In the genomic region with DNA sequence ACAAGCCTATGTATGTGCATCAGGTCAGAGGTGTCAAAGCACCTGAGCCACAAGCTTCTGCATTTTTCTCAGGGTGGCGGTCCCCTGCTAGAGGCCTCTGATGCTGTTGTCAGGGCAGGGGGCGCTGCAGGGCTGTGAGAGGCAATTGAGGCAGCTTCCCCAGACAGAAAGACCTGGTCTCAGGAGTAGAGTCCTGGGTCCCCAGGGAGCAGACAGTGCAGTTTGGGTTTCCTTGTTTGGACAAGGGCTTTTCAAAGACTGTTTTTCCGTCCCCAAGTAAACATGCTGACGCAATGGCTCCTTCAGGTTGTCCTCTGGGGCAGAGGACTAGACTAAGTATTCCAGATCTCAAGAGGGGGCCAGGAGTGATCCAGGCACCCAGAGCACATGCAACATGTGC, we compare ENCODE assay signal across 29 mouse cellular contexts. TPM values are rescaled to one million over a fixed set of nuclear protein-coding genes. Genes with fewer than 3 reads are reported as not detected.
DNase-seq lines count a peak whose midpoint lies in the region; ATAC-seq and TF ChIP-seq lines count a peak whose summit lies in the region.
"Had no signal": no experiment of that assay in that cellular context is flagged by ENCODE, and none has a peak within 500 bp of the region (broad histone marks: within the 10 kb centered on the region; RNA-seq: fewer than 3 reads in every experiment).

No protein-coding gene starts in this region.

- no peak for DNase-seq in liver, postnatal 0 days
- no peak for DNase-seq in liver, embryonic 11.5 days (ENCODE audit: low spot score)
- peak; percentile 31 for DNase-seq in thymus, postnatal 14 days
- DNase-seq in thymus, postnatal 10 days (ENCODE audit: low spot score in 2 of 2): no peak
- peak; percentile 68 for DNase-seq in lung, postnatal 36 days
- DNase-seq in limb, embryonic 10.5 days (ENCODE audit: low spot score): no peak
- DNase-seq: adrenal gland, adult 2 months; adrenal gland, postnatal 36 days; cerebellum, adult 18-20 months; heart, postnatal 10 days; kidney, adult 8-10 months; right cerebral cortex, adult 18-20 months; spleen, adult 18-20 months; thymus, adult 18-20 months had no signal

- no peaks in the 10 kb centered on the region for H3K27me3 ChIP-seq in intestine, postnatal 0 days (replicated peaks; ENCODE audit: control insufficient read depth, insufficient read depth, low read length)
- H3K27me3 ChIP-seq in intestine, embryonic 15.5 days (replicated peaks): no peaks in the 10 kb centered on the region
- H3K27me3 ChIP-seq in liver, postnatal 0 days (ENCODE audit: insufficient read depth, low read length): no peaks in the 10 kb centered on the region
- no peaks in the 10 kb centered on the region for H3K27me3 ChIP-seq in liver, embryonic 11.5 days (replicated peaks; ENCODE audit: control insufficient read depth, insufficient read depth, low read length)
- H3K27me3 ChIP-seq in limb, embryonic 10.5 days (ENCODE audit: low read depth, poor library complexity, severe bottlenecking): no peaks in the 10 kb centered on the region
- H3K27me3 ChIP-seq: embryonic facial prominence, embryonic 13.5 days; forebrain, embryonic 15.5 days; heart, embryonic 13.5 days; hindbrain, embryonic 15.5 days; liver, embryonic 15.5 days; midbrain, embryonic 12.5 days had no signal

- no peaks in the 10 kb centered on the region for H3K9me3 ChIP-seq in intestine, postnatal 0 days (ENCODE audit: control insufficient read depth)
- no peaks in the 10 kb centered on the region for H3K9me3 ChIP-seq in intestine, embryonic 15.5 days
- H3K9me3 ChIP-seq in liver, postnatal 0 days (ENCODE audit: low read length): no peaks in the 10 kb centered on the region
- no peaks in the 10 kb centered on the region for H3K9me3 ChIP-seq in liver, embryonic 11.5 days (ENCODE audit: control insufficient read depth, low read length)
- H3K9me3 ChIP-seq in limb, embryonic 10.5 days (replicated peaks): no peaks in the 10 kb centered on the region
- H3K9me3 ChIP-seq: embryonic facial prominence, embryonic 13.5 days; forebrain, embryonic 10.5 days; forebrain, embryonic 15.5 days; heart, embryonic 13.5 days; hindbrain, embryonic 15.5 days; liver, embryonic 15.5 days; megakaryocyte, embryonic 14.5 days; midbrain, embryonic 12.5 days had no signal

- H3K36me3 ChIP-seq in intestine, postnatal 0 days (ENCODE audit: control insufficient read depth, insufficient read depth): no peaks in the 10 kb centered on the region
- no peaks in the 10 kb centered on the region for H3K36me3 ChIP-seq in intestine, embryonic 15.5 days
- H3K36me3 ChIP-seq in liver, postnatal 0 days (replicated peaks; ENCODE audit: insufficient read depth, low read length): no peaks in the 10 kb centered on the region
- H3K36me3 ChIP-seq in liver, embryonic 11.5 days (ENCODE audit: control insufficient read depth, insufficient read depth, low read length): no peaks in the 10 kb centered on the region
- 0 out of 2 replicates have a peak, but pooled peaks cover 3% of the 10 kb centered on the region for H3K36me3 ChIP-seq in limb, embryonic 10.5 days
- H3K36me3 ChIP-seq: forebrain, embryonic 10.5 days; forebrain, embryonic 15.5 days; liver, embryonic 15.5 days; midbrain, embryonic 12.5 days had no signal

- TF ChIP-seq CTCF in intestine, postnatal 0 days (IDR thresholded peaks at IDR 0.05; ENCODE audit: low read depth): peak; percentile 39
- TF ChIP-seq CTCF in liver, postnatal 0 days (IDR thresholded peaks at IDR 0.05; ENCODE audit: low read depth): peak; percentile 18; the same call in 1 of the 2 replicates

- 68% methylated on average over 4 of the region's 4 CpGs for WGBS in intestine, postnatal 0 days
- 77% methylated on average over 4 of the region's 4 CpGs for WGBS in intestine, embryonic 15.5 days
- 57% methylated on average over 4 of the region's 4 CpGs for WGBS in liver, postnatal 0 days (ENCODE audit: insufficient replicate concordance)
- 63% methylated on average over 4 of the region's 4 CpGs for WGBS in liver, embryonic 11.5 days
- 81% methylated on average over 4 of the region's 4 CpGs for WGBS in limb, embryonic 10.5 days

- H3K4me1 ChIP-seq in intestine, postnatal 0 days (replicated peaks; ENCODE audit: control insufficient read depth, insufficient read depth, low read length): no peaks in the 10 kb centered on the region; the same call in 1 of the 2 replicates
- peaks cover 24% of the 10 kb centered on the region; the same call in 1 of the 2 replicates for H3K4me1 ChIP-seq in intestine, embryonic 15.5 days (replicated peaks)
- no peaks in the 10 kb centered on the region for H3K4me1 ChIP-seq in liver, postnatal 0 days (ENCODE audit: insufficient read depth)
- no peaks in the 10 kb centered on the region for H3K4me1 ChIP-seq in liver, embryonic 11.5 days (replicated peaks; ENCODE audit: control insufficient read depth, insufficient read depth, low read length)
- peaks cover 19% of the 10 kb centered on the region for H3K4me1 ChIP-seq in limb, embryonic 10.5 days
- H3K4me1 ChIP-seq: hindbrain, embryonic 15.5 days; liver, embryonic 15.5 days; midbrain, embryonic 12.5 days had no signal

- no peak overlapping the region for H3K4me2 ChIP-seq in intestine, postnatal 0 days (replicated peaks; ENCODE audit: low read depth)
- no peak overlapping the region for H3K4me2 ChIP-seq in intestine, embryonic 15.5 days (replicated peaks)
- no peak overlapping the region for H3K4me2 ChIP-seq in liver, postnatal 0 days (ENCODE audit: low read depth, low read length)
- no peak overlapping the region for H3K4me2 ChIP-seq in liver, embryonic 11.5 days
- H3K4me2 ChIP-seq: embryonic facial prominence, embryonic 13.5 days; forebrain, embryonic 15.5 days; heart, embryonic 13.5 days; hindbrain, embryonic 15.5 days; liver, embryonic 15.5 days; midbrain, embryonic 12.5 days had no signal

- H3K4me3 ChIP-seq in intestine, postnatal 0 days (ENCODE audit: low read depth, low read length): no peak overlapping the region
- H3K4me3 ChIP-seq in intestine, embryonic 15.5 days (replicated peaks): no peak overlapping the region
- no peak overlapping the region for H3K4me3 ChIP-seq in liver, postnatal 0 days (ENCODE audit: low read depth, low read length)
- H3K4me3 ChIP-seq in liver, embryonic 11.5 days (ENCODE audit: low read depth, low read length): no peak overlapping the region
- H3K4me3 ChIP-seq in limb, embryonic 10.5 days: no peak overlapping the region
- H3K4me3 ChIP-seq: embryonic facial prominence, embryonic 13.5 days; forebrain, embryonic 10.5 days; forebrain, embryonic 15.5 days; heart, embryonic 13.5 days; hindbrain, embryonic 15.5 days; liver, embryonic 15.5 days; megakaryocyte, embryonic 14.5 days; midbrain, embryonic 12.5 days had no signal

- no peak for ATAC-seq in intestine, postnatal 0 days
- ATAC-seq in intestine, embryonic 15.5 days: no peak
- no peak for ATAC-seq in liver, postnatal 0 days
- ATAC-seq in liver, embryonic 11.5 days (replicated peaks; ENCODE audit: low FRiP score): no peak
- ATAC-seq: forebrain, embryonic 15.5 days; inflammation-experienced regulatory T-cells, adult 6 months had no signal

- H3K27ac ChIP-seq in intestine, postnatal 0 days (ENCODE audit: low read depth, low read length): no peak overlapping the region
- H3K27ac ChIP-seq in intestine, embryonic 15.5 days: no peak overlapping the region
- H3K27ac ChIP-seq in liver, postnatal 0 days (ENCODE audit: low read depth): no peak overlapping the region
- no peak overlapping the region for H3K27ac ChIP-seq in liver, embryonic 11.5 days (ENCODE audit: low read depth, low read length)
- no peak overlapping the region for H3K27ac ChIP-seq in limb, embryonic 10.5 days
- H3K27ac ChIP-seq: embryonic facial prominence, embryonic 13.5 days; forebrain, embryonic 10.5 days; forebrain, embryonic 15.5 days; heart, embryonic 13.5 days; hindbrain, embryonic 15.5 days; liver, embryonic 15.5 days; midbrain, embryonic 12.5 days had no signal

- TF ChIP-seq EP300 in liver, postnatal 0 days (IDR thresholded peaks at IDR 0.05; ENCODE audit: low read depth): no peak

- H3K9ac ChIP-seq in intestine, postnatal 0 days (ENCODE audit: low read depth, low read length): no peak overlapping the region
- H3K9ac ChIP-seq in intestine, embryonic 15.5 days: no peak overlapping the region
- H3K9ac ChIP-seq in liver, postnatal 0 days (replicated peaks): no peak overlapping the region
- H3K9ac ChIP-seq in liver, embryonic 11.5 days (ENCODE audit: low read depth, low read length): no peak overlapping the region
- H3K9ac ChIP-seq: embryonic facial prominence, embryonic 13.5 days; forebrain, embryonic 15.5 days; heart, embryonic 13.5 days; hindbrain, embryonic 15.5 days; liver, embryonic 15.5 days had no signal

RNA-seq across cellular contexts. Expression of a gene that starts 30.4 kb away (rescaled TPM):
- 11.3 and 13.1 TPM in 2 replicates for polyA plus RNA-seq in intestine, postnatal 0 days (2015; fragmentation: Nextera tagmentation; extraction: Ambion mirVana)
- polyA plus RNA-seq in intestine, embryonic 15.5 days (2015; fragmentation: Nextera tagmentation; extraction: Ambion mirVana): 25.6 and 25.9 TPM in 2 replicates
- 1.4 and 1.6 TPM in 2 replicates for polyA plus RNA-seq in liver, postnatal 0 days (2015; fragmentation: Nextera tagmentation; extraction: Ambion mirVana)
- 8.3 and 8.9 TPM in 2 replicates for polyA plus RNA-seq in liver, embryonic 11.5 days (2014; fragmentation: Nextera tagmentation; extraction: Ambion mirVana)
- polyA plus RNA-seq in limb, embryonic 10.5 days (2016; fragmentation: Nextera tagmentation; extraction: Ambion mirVana): 12.3 and 19.9 TPM in 2 replicates

RNA-seq across cellular contexts. Expression of a gene that starts 40.4 kb away (rescaled TPM):
- not detected in 2 replicates for polyA plus RNA-seq in intestine, postnatal 0 days (2015; fragmentation: Nextera tagmentation; extraction: Ambion mirVana)
- polyA plus RNA-seq in intestine, embryonic 15.5 days (2015; fragmentation: Nextera tagmentation; extraction: Ambion mirVana): not detected in 2 replicates
- polyA plus RNA-seq in liver, postnatal 0 days (2015; fragmentation: Nextera tagmentation; extraction: Ambion mirVana): not detected in 2 replicates
- polyA plus RNA-seq in liver, embryonic 11.5 days (2014; fragmentation: Nextera tagmentation; extraction: Ambion mirVana): not detected in 2 replicates
- polyA plus RNA-seq in limb, embryonic 10.5 days (2016; fragmentation: Nextera tagmentation; extraction: Ambion mirVana): not detected in 2 replicates
- polyA plus RNA-seq: brain, embryonic 14.5 days; embryonic facial prominence, embryonic 13.5 days; forebrain, embryonic 10.5 days; forebrain, embryonic 15.5 days; heart, embryonic 13.5 days; hindbrain, embryonic 15.5 days; inflammation-experienced regulatory T-cells, adult 6 months; limb, embryonic 14.5 days; liver, embryonic 15.5 days; midbrain, embryonic 12.5 days; neural tube, embryonic 11.5 days; stomach, embryonic 16.5 days had no signal

RNA-seq across cellular contexts. Expression of a gene that starts 40.7 kb away (rescaled TPM):
- 5.1 and 6.3 TPM in 2 replicates for polyA plus RNA-seq in intestine, postnatal 0 days (2015; fragmentation: Nextera tagmentation; extraction: Ambion mirVana)
- 0.69 and 1.2 TPM in 2 replicates for polyA plus RNA-seq in intestine, embryonic 15.5 days (2015; fragmentation: Nextera tagmentation; extraction: Ambion mirVana)
- polyA plus RNA-seq in liver, postnatal 0 days (2015; fragmentation: Nextera tagmentation; extraction: Ambion mirVana): 0.90 and 1.1 TPM in 2 replicates
- polyA plus RNA-seq in liver, embryonic 11.5 days (2014; fragmentation: Nextera tagmentation; extraction: Ambion mirVana): 0.17 and 0.34 TPM in 2 replicates
- 0.25 TPM in 1 of 2 replicates, not detected in the other for polyA plus RNA-seq in limb, embryonic 10.5 days (2016; fragmentation: Nextera tagmentation; extraction: Ambion mirVana)

RNA-seq across cellular contexts. Expression of a gene that starts 57.9 kb away (rescaled TPM):
- polyA plus RNA-seq in intestine, postnatal 0 days (2015; fragmentation: Nextera tagmentation; extraction: Ambion mirVana): 1.0 and 1.5 TPM in 2 replicates
- 1.2 and 1.3 TPM in 2 replicates for polyA plus RNA-seq in intestine, embryonic 15.5 days (2015; fragmentation: Nextera tagmentation; extraction: Ambion mirVana)
- polyA plus RNA-seq in liver, postnatal 0 days (2015; fragmentation: Nextera tagmentation; extraction: Ambion mirVana): 0.08 and 0.15 TPM in 2 replicates
- 0.59 and 0.86 TPM in 2 replicates for polyA plus RNA-seq in liver, embryonic 11.5 days (2014; fragmentation: Nextera tagmentation; extraction: Ambion mirVana)
- polyA plus RNA-seq in limb, embryonic 10.5 days (2016; fragmentation: Nextera tagmentation; extraction: Ambion mirVana): 1.1 and 1.9 TPM in 2 replicates

Comparison
In these comparisons a context has a peak if more than half of its experiments do, and no peak if none do; other contexts are left out.
1. DNase-seq: peak in thymus, postnatal 14 days (single experiment) and lung, postnatal 36 days (single experiment); none in liver, postnatal 0 days (single experiment), liver, embryonic 11.5 days (single experiment), thymus, postnatal 10 days (0 of 2) and limb, embryonic 10.5 days (single experiment).